Mouse (Mus musculus) myocyte (in vitro differentiated cells): ENCODE data around the gene Ankrd36.

ENCODE experiments used
- MAX ChIP-seq: IDR thresholded peaks from one replicate; pipeline ENCODE4 v1.6.1; 2011; ENCODE audit warnings: low read depth, mild to moderate bottlenecking, control low read depth
- MYOD1 ChIP-seq, 3 experiments: IDR thresholded peaks; one replicate each; pipeline ENCODE4 v1.6.1; 2011; ENCODE audit warnings: control low read depth in 2 of 3, low read depth in 2 of 3, mild to moderate bottlenecking in 2 of 3, moderate library complexity in 1 of 3; ENCODE audit not compliant: insufficient read length in 2 of 3, control insufficient read depth in 1 of 3

DNA sequence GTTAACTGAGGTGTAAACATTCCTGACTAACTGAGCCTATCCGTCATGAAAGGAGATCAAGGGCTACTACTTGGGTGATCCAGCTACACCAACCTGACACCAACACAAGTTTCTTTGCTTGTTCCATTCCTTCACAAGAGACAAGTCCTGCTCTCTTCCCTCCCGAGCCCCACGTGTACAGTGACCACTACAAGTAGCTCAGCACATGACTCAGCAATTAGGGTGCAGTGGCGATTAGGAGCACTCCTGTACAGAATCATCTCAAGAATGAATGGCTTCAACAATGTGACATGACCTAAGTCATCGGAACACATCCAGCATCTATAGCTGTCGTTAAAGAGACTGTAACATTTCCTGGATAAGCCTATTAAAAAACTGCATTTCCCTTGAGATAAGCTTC, 38.8 kb upstream of the Ankrd36 start:
- no peak for TF ChIP-seq MYOD1 (IDR thresholded peaks at IDR 0.05; ENCODE audit: control insufficient read depth in 1 of 3, insufficient read length in 2 of 3, low read depth in 2 of 3)
- no peak for TF ChIP-seq MAX
